Mouse (Mus musculus) lung, postnatal 0 days (tissue): ENCODE measurements around the gene Cyp1b1.

Experiments used
- CTCF ChIP-seq: IDR thresholded peaks from 2 replicates; pipeline ENCODE4 v1.5.1; 2016; ENCODE audit warnings: antibody characterized with exemption, mild to moderate bottlenecking
- EP300 ChIP-seq: IDR thresholded peaks from 2 replicates; pipeline ENCODE4 v1.6.1; 2016; ENCODE audit warnings: antibody characterized with exemption, mild to moderate bottlenecking, control low read depth

- no peak for TF ChIP-seq CTCF
- TF ChIP-seq EP300: no peak
These were observed 22.7 kb upstream of the Cyp1b1 start for GRCm38 (mm10) chr17:79737598-79737997.
